Mouse (Mus musculus): ENCODE data around the gene Acap2. TPM values are rescaled to one million over a fixed set of nuclear protein-coding genes. Genes with fewer than 3 reads are reported as not detected.
A peak's percentile ranks its signal among the peaks of the same experiment; 100 is the strongest.

The Acap2 gene
- total and polyA plus RNA-seq, 3 experiments: 31.5 to 47.4 (median 36.9) TPM

DNA sequence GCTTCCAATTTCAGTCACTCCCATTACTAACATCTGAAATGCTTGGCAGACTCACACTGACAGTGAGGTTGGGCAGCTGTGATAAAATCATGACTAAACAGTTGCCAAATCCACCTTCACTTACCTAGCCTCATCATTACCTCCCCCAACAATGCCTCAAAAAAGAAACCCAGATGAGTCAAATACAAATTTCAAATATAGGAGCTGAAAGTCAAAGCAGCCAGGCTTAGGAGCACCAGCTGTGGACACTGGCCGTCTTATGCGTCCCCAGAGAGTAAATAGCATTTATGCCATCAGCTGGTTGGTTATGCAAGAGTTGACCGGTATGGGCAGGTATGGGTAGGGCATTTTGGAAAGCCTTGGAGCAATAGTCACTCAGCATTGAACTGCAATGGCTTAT is 48.4 kb upstream of the Acap2 start:
- TF ChIP-seq UBTF (IDR thresholded peaks at IDR 0.05; ENCODE audit: low read depth, low read length): no peak
- TF ChIP-seq EP300 (IDR thresholded peaks at IDR 0.05; ENCODE audit: low read length): peak; percentile 94
- TF ChIP-seq CTCF (conservative IDR thresholded peaks at IDR 0.05 in 1 of 2, IDR thresholded peaks at IDR 0.05 in 1 of 2; ENCODE audit: low read depth in 2 of 2, low read length in 2 of 2): no peak
- TF ChIP-seq POLR2A (IDR thresholded peaks at IDR 0.05; ENCODE audit: low read depth, low read length): no peak
- TF ChIP-seq ZNF384 (IDR thresholded peaks at IDR 0.05; ENCODE audit: low read depth, low read length): no peak
- no peak for TF ChIP-seq USF2 (conservative IDR thresholded peaks at IDR 0.05; ENCODE audit: low read depth, low read length)
- TF ChIP-seq MXI1 (IDR thresholded peaks at IDR 0.05; ENCODE audit: low read depth, low read length): no peak
- peak; percentile 26; the same call in 1 of the 2 replicates for TF ChIP-seq SMC3 (IDR thresholded peaks at IDR 0.05; ENCODE audit: low read depth, low read length)
- no peak; the same call in none of the 2 replicates for TF ChIP-seq RAD21 (IDR thresholded peaks at IDR 0.05; ENCODE audit: low read depth, low read length)
- no peak for TF ChIP-seq POLR2AphosphoS2 (IDR thresholded peaks at IDR 0.05; ENCODE audit: low read depth, low read length)
- TF ChIP-seq TBP (conservative IDR thresholded peaks at IDR 0.05; ENCODE audit: low read depth, low read length): 0 out of 2 replicates have a peak, but pooled peaks have one; percentile 15
- no peak for TF ChIP-seq ELF1 (IDR thresholded peaks at IDR 0.05; ENCODE audit: low read depth, low read length)
- 0 out of 2 replicates have a peak, but pooled peaks have one; percentile 40 for TF ChIP-seq HCFC1 (IDR thresholded peaks at IDR 0.05; ENCODE audit: low read depth, low read length)
- TF ChIP-seq CHD2 (IDR thresholded peaks at IDR 0.05; ENCODE audit: low read length): peak; percentile 77
- no peak for TF ChIP-seq KAT2A (IDR thresholded peaks at IDR 0.05; ENCODE audit: insufficient replicate concordance, low read length)
- TF ChIP-seq MYC (IDR thresholded peaks at IDR 0.05; ENCODE audit: low read depth, low read length): peak; percentile 51; the same call in 1 of the 2 replicates
- TF ChIP-seq MAFK (IDR thresholded peaks at IDR 0.05; ENCODE audit: insufficient replicate concordance, low read length): peak; percentile 76
- TF ChIP-seq MAZ (IDR thresholded peaks at IDR 0.05; ENCODE audit: low read depth, low read length): 0 out of 2 replicates have a peak, but pooled peaks have one; percentile 38
- TF ChIP-seq USF1 (IDR thresholded peaks at IDR 0.05; ENCODE audit: low read depth, low read length): no peak
- TF ChIP-seq ZMIZ1 (IDR thresholded peaks at IDR 0.05; ENCODE audit: low read depth, low read length): no peak
- no peak for TF ChIP-seq CHD1 (IDR thresholded peaks at IDR 0.05; ENCODE audit: low read depth, low read length)
- TF ChIP-seq MAX (IDR thresholded peaks at IDR 0.05; ENCODE audit: low read length): no peak
- TF ChIP-seq GABPA (IDR thresholded peaks at IDR 0.05; ENCODE audit: insufficient replicate concordance, low read depth, low read length): no peak
- no peak for TF ChIP-seq NRF1 (IDR thresholded peaks at IDR 0.05; ENCODE audit: low read depth, low read length)
- TF ChIP-seq E2F4 (IDR thresholded peaks at IDR 0.05; ENCODE audit: insufficient replicate concordance, low read depth, low read length): no peak
- peak; percentile 95 for TF ChIP-seq IRF4 (IDR thresholded peaks at IDR 0.05; ENCODE audit: low read depth, low read length)
- peak; percentile 94 for TF ChIP-seq TCF12 (IDR thresholded peaks at IDR 0.05; ENCODE audit: low read depth, low read length)
- peak; percentile 98 for TF ChIP-seq MEF2A (IDR thresholded peaks at IDR 0.05; ENCODE audit: borderline replicate concordance, low read depth, low read length)
- TF ChIP-seq PAX5 (IDR thresholded peaks at IDR 0.05; ENCODE audit: low read length): no peak
- TF ChIP-seq RCOR1 (conservative IDR thresholded peaks at IDR 0.05; ENCODE audit: low read depth, low read length): 0 out of 2 replicates have a peak, but pooled peaks have one; percentile 75
- TF ChIP-seq SIN3A (IDR thresholded peaks at IDR 0.05; ENCODE audit: low read length): peak; percentile 88
- TF ChIP-seq NELFE (IDR thresholded peaks at IDR 0.05; ENCODE audit: low read depth, low read length): no peak
- no peak for TF ChIP-seq ZC3H11A (IDR thresholded peaks at IDR 0.05; ENCODE audit: low read depth, low read length)
- TF ChIP-seq BHLHE40 (IDR thresholded peaks at IDR 0.05; ENCODE audit: low read depth, low read length): peak; percentile 85
- TF ChIP-seq ZKSCAN1 (IDR thresholded peaks at IDR 0.05; ENCODE audit: borderline replicate concordance, low read depth, low read length): no peak
- peak; percentile 83 for TF ChIP-seq JUND (conservative IDR thresholded peaks at IDR 0.05; ENCODE audit: low read depth, low read length)
- TF ChIP-seq JUN (IDR thresholded peaks at IDR 0.05; ENCODE audit: insufficient read depth, low read depth, low read length): peak; percentile 82
- peak; percentile 99 for TF ChIP-seq ETS1 (conservative IDR thresholded peaks at IDR 0.05; ENCODE audit: low read depth, low read length)
- dilution Hi-C loops (cut with MboI; ENCODE audit: extremely low pct_ligation_motif_present, extremely low pct_unique_long_range_greater_than_20kb, low sequenced_read_pairs): no loop called here

More for the DNA sequence above, 48.4 kb upstream of the Acap2 start:
- Histone ChIP-seq H3K9me3 (replicated peaks; ENCODE audit: low read length) (no peaks in the 10 kb centered on the region), H3K9ac (ENCODE audit: insufficient read depth, low read depth) (no peak overlapping the region), H3K79me2 (replicated peaks; ENCODE audit: control insufficient read depth, extremely low read depth, insufficient read depth, poor library complexity, severe bottlenecking) (no peaks in the 10 kb centered on the region), H3K4me3 (replicated peaks in 1 of 3; ENCODE audit: low read depth in 2 of 3, low read length in 2 of 3, poor library complexity in 1 of 3) (no peak overlapping the region), H3K27ac (ENCODE audit: insufficient read depth, low read depth) (no peak overlapping the region), H3K27me3 (replicated peaks) (no peaks in the 10 kb centered on the region), H3K36me3 (replicated peaks in 1 of 2; ENCODE audit: control insufficient read depth in 1 of 2, insufficient read depth in 1 of 2, low read length in 1 of 2) (peaks cover 2 to 23% of the 10 kb centered on the region in 2 experiments), H3K4me2 (ENCODE audit: insufficient read depth, low read depth, poor library complexity, severe bottlenecking) (peak overlapping the region; percentile 16; the same call in 1 of the 2 replicates), H3K4me1 (ENCODE audit: control insufficient read depth in 1 of 2, insufficient read depth in 2 of 2) (peaks cover 15 to 40% of the 10 kb centered on the region in 2 experiments)
- peak; percentile 79 for DNase-seq (ENCODE audit: extremely low read depth)
- in situ Hi-C loops (cut with MboI; ENCODE audit: low pct_ligation_motif_present, low pct_unique_long_range_greater_than_20kb, low sequenced_read_pairs): no loop called here

Data from CH12.LX (cell line).